17 mouse cellular contexts compared by ENCODE assay signal in genomic region chr1:138245103-138245502, GRCm38 (mm10). TPM values are rescaled to one million over a fixed set of nuclear protein-coding genes. Genes with fewer than 3 reads are reported as not detected.
A peak's percentile ranks its signal among the peaks of the same experiment; 100 is the strongest.
DNase-seq lines count a peak whose midpoint lies in the region; ATAC-seq and TF ChIP-seq lines count a peak whose summit lies in the region.
"Had no signal": no experiment of that assay in that cellular context is flagged by ENCODE, and none has a peak within 500 bp of the region (broad histone marks: within the 10 kb centered on the region; RNA-seq: fewer than 3 reads in every experiment).

No protein-coding gene starts in this region.

- no peaks in the 10 kb centered on the region for H3K9me3 ChIP-seq in heart, embryonic 14.5 days (ENCODE audit: control insufficient read depth, low read length)
- H3K9me3 ChIP-seq in kidney, postnatal 0 days (replicated peaks; ENCODE audit: low read length): no peaks in the 10 kb centered on the region
- no peaks in the 10 kb centered on the region for H3K9me3 ChIP-seq in intestine, embryonic 16.5 days (ENCODE audit: control insufficient read depth, low read length)

- intact Hi-C loops in left cerebral cortex, postnatal 36 days (cut with DNase I): no loop called here

- no peak for TF ChIP-seq CTCF in kidney, postnatal 0 days (IDR thresholded peaks at IDR 0.05; ENCODE audit: low read depth)
- no peak for TF ChIP-seq CTCF in bone marrow macrophage, adult 2 months (IDR thresholded peaks at IDR 0.05; ENCODE audit: low read depth, low read length)

- no peak for TF ChIP-seq POLR2A in bone marrow macrophage, adult 2 months (IDR thresholded peaks at IDR 0.05; ENCODE audit: borderline replicate concordance, low read depth, low read length)

- DNase-seq in heart, postnatal 4 days: no peak
- DNase-seq in kidney, postnatal 0 days (ENCODE audit: low spot score): peak; percentile 54
- DNase-seq in kidney, postnatal 36 days: no peak
- no peak for DNase-seq in left cerebral cortex, postnatal 36 days (ENCODE audit: low spot score in 2 of 2)
- no peak for DNase-seq in layer of hippocampus, adult 9-10 months (ENCODE audit: low spot score)
- DNase-seq: cerebellum, adult 9-11 months; embryo, embryonic 11 days; thymus, postnatal 14 days had no signal

- H3K27me3 ChIP-seq in heart, embryonic 14.5 days (ENCODE audit: control insufficient read depth, insufficient read depth, low read length): no peaks in the 10 kb centered on the region
- no peaks in the 10 kb centered on the region for H3K27me3 ChIP-seq in kidney, postnatal 0 days (ENCODE audit: insufficient read depth, low read length)
- no peaks in the 10 kb centered on the region for H3K27me3 ChIP-seq in intestine, embryonic 16.5 days (replicated peaks; ENCODE audit: control insufficient read depth, insufficient read depth, low read length)

- 42% methylated on average over 4 of the region's 4 CpGs for WGBS in heart, embryonic 14.5 days
- 20% methylated on average over 4 of the region's 4 CpGs for WGBS in kidney, postnatal 0 days
- WGBS in intestine, embryonic 16.5 days: 26% methylated on average over 4 of the region's 4 CpGs

- no peak overlapping the region for H3K4me3 ChIP-seq in heart, embryonic 14.5 days (ENCODE audit: control insufficient read depth in 1 of 2, insufficient read depth in 1 of 2, low read depth in 1 of 2, low read length in 2 of 2)
- no peak overlapping the region for H3K4me3 ChIP-seq in kidney, postnatal 0 days (replicated peaks; ENCODE audit: low read depth, low read length)
- no peak overlapping the region for H3K4me3 ChIP-seq in bone marrow macrophage, adult 2 months (ENCODE audit: insufficient read depth, low read length)
- no peak overlapping the region for H3K4me3 ChIP-seq in intestine, embryonic 16.5 days (ENCODE audit: low read length)

- no peak for ATAC-seq in heart, embryonic 14.5 days (ENCODE audit: insufficient number of reproducible peaks, insufficient read depth, low FRiP score, low read depth)
- no peak for ATAC-seq in kidney, postnatal 0 days (replicated peaks; ENCODE audit: low FRiP score, low read depth)
- ATAC-seq in intestine, embryonic 16.5 days: peak; percentile 46

- H3K4me1 ChIP-seq in heart, embryonic 14.5 days (ENCODE audit: control insufficient read depth in 2 of 2, insufficient read depth in 2 of 2, low read length in 2 of 2): peaks cover 2 to 4% of the 10 kb centered on the region in 2 experiments; a peak in 2 of 4 replicates
- 0 out of 2 replicates have a peak, but pooled peaks cover 3% of the 10 kb centered on the region for H3K4me1 ChIP-seq in kidney, postnatal 0 days (replicated peaks; ENCODE audit: insufficient read depth, low read length)
- peaks cover 7% of the 10 kb centered on the region for H3K4me1 ChIP-seq in bone marrow macrophage, adult 2 months (ENCODE audit: control insufficient read depth, insufficient read depth, low read length)
- H3K4me1 ChIP-seq in intestine, embryonic 16.5 days (ENCODE audit: control insufficient read depth, insufficient read depth, low read length): no peaks in the 10 kb centered on the region

- no peak overlapping the region; a peak in 1 of 4 replicates for H3K27ac ChIP-seq in heart, embryonic 14.5 days (replicated peaks in 1 of 2; ENCODE audit: control insufficient read depth in 1 of 2, insufficient read depth in 1 of 2, low read depth in 2 of 2, low read length in 2 of 2)
- H3K27ac ChIP-seq in kidney, postnatal 0 days: no peak overlapping the region
- peak overlapping the region; percentile 40 for H3K27ac ChIP-seq in bone marrow macrophage, adult 2 months (ENCODE audit: insufficient read depth, low read depth, low read length)
- H3K27ac ChIP-seq in intestine, embryonic 16.5 days (ENCODE audit: low read length): no peak overlapping the region

- peak overlapping the region; percentile 2; the same call in 1 of the 2 replicates for H3K4me2 ChIP-seq in heart, embryonic 14.5 days (ENCODE audit: low read length)
- H3K4me2 ChIP-seq in kidney, postnatal 0 days (ENCODE audit: low read length): peak overlapping the region; percentile 30; the same call in 1 of the 2 replicates
- H3K4me2 ChIP-seq in intestine, embryonic 16.5 days (ENCODE audit: low read depth, low read length): no peak overlapping the region
- H3K4me2 ChIP-seq: liver, embryonic 11.5 days had no signal

- no peaks in the 10 kb centered on the region for H3K36me3 ChIP-seq in heart, embryonic 14.5 days (ENCODE audit: control insufficient read depth, insufficient read depth, low read length)
- H3K36me3 ChIP-seq in kidney, postnatal 0 days (ENCODE audit: insufficient read depth, low read length): no peaks in the 10 kb centered on the region
- H3K36me3 ChIP-seq in intestine, embryonic 16.5 days (ENCODE audit: control insufficient read depth, insufficient read depth, low read length): no peaks in the 10 kb centered on the region
- H3K36me3 ChIP-seq: G1E had no signal

- H3K9ac ChIP-seq in heart, embryonic 14.5 days (ENCODE audit: low read length): no peak overlapping the region
- no peak overlapping the region for H3K9ac ChIP-seq in kidney, postnatal 0 days (ENCODE audit: low read depth, low read length)
- H3K9ac ChIP-seq in intestine, embryonic 16.5 days (ENCODE audit: low read depth, low read length): no peak overlapping the region

RNA-seq across cellular contexts. Expression of gene Atp6v1g3, which starts 28.4 kb away (rescaled TPM):
- not detected in 2 replicates for polyA plus RNA-seq in heart, embryonic 14.5 days (2014; fragmentation: Nextera tagmentation; extraction: Ambion mirVana)
- not detected for total RNA-seq in heart, postnatal 4 days (2021)
- polyA plus RNA-seq in kidney, postnatal 0 days (2015; fragmentation: Nextera tagmentation; extraction: Ambion mirVana): 31.0 and 38.0 TPM in 2 replicates
- not detected in 2 replicates for polyA plus RNA-seq in bone marrow macrophage, adult 2 months (2012; ENCODE audit: insufficient read depth, insufficient read length, missing spikeins)
- not detected in 2 replicates for polyA plus RNA-seq in intestine, embryonic 16.5 days (2015; fragmentation: Nextera tagmentation; extraction: Ambion mirVana)
- total RNA-seq in left cerebral cortex, postnatal 36 days (2021): not detected
- total RNA-seq: adrenal gland, postnatal 10 days; G1E; gastrocnemius, adult 18-20 months; hematopoietic stem cell, adult 5-6 weeks; left cerebral cortex, adult 8-10 months had no signal
- polyA plus RNA-seq: G1E; liver, embryonic 11.5 days had no signal

Comparison
In these comparisons a context has a peak if more than half of its experiments do, and no peak if none do; other contexts are left out.
1. RNA of gene Atp6v1g3, which starts 28.4 kb away (polyA plus RNA-seq): 31.0 to 38.0 TPM in kidney, postnatal 0 days; not detected in heart, embryonic 14.5 days, not detected in bone marrow macrophage, adult 2 months and not detected in intestine, embryonic 16.5 days; every median in the first group is over 10 times any median in the second.